Mouse (Mus musculus): Measurements from ENCODE around the gene Srf.

DNA sequence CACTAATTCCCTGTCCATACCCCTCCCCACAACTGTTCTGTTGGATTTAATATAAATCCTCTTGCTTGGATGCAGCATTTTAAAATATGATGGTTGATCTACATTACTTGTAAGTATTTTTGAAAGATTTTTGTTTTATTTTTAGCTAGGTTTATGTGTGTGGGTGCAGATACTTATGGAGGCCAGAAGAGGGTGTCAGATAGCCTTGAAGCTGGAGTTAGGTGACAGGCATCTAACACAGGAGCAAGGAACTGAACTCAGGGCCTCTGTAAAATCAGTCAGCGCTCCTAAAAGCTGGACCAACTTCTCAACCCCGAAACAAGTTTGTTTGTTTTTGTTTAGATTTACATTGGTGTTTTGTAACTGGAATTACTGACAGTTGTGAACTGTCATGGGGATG is 44.6 kb upstream of the Srf start:
- TF ChIP-seq CTCF (IDR thresholded peaks at IDR 0.05; ENCODE audit: extremely low read depth, insufficient read depth, low read length) = peak; percentile 14; the same call in 1 of the 2 replicates
- no peak for TF ChIP-seq POLR2A (IDR thresholded peaks at IDR 0.05; ENCODE audit: extremely low read depth, insufficient read depth, low read length)

Measured in cortical plate, adult 2 months (tissue).